Mouse (Mus musculus) cerebellum, postnatal 36 days (tissue): ENCODE results near the gene Nfatc2.
A peak's percentile ranks its signal among the peaks of the same experiment; 100 is the strongest.

ENCODE experiments used
- DNase-seq, 2 experiments: peaks; one replicate each; pipeline ENCODE4 v3.0.0; 2021 to 2022; ENCODE audit warnings: mixed read lengths in 2 of 2

Gene Nfatc2

GRCm38 (mm10) chr2:168526547-168527429 is 74.7 kb downstream of the Nfatc2 start:
- DNase-seq: no peak

- no peak for DNase-seq
These were observed 75.9 kb downstream of the Nfatc2 start for GRCm38 (mm10) chr2:168525391-168526154.

GRCm38 (mm10) chr2:168524905-168525381 is 76.5 kb downstream of the Nfatc2 start:
- DNase-seq: peak; percentile 72 to 79

GRCm38 (mm10) chr2:168522247-168522646 is 79.2 kb downstream of the Nfatc2 start:
- no peak for DNase-seq

GRCm38 (mm10) chr2:168520771-168521170 is 80.7 kb downstream of the Nfatc2 start:
- DNase-seq: no peak

- no peak for DNase-seq
These were observed 81.9 kb downstream of the Nfatc2 start for GRCm38 (mm10) chr2:168519589-168519988.

- DNase-seq: peak in 1 of 2 experiments; percentile 20
These were observed 83.2 kb downstream of the Nfatc2 start for GRCm38 (mm10) chr2:168518256-168518659.

- DNase-seq: no peak
These were observed 83.7 kb downstream of the Nfatc2 start for GRCm38 (mm10) chr2:168517774-168518173.

GRCm38 (mm10) chr2:168516717-168517116 is 84.7 kb downstream of the Nfatc2 start:
- no peak for DNase-seq

- no peak for DNase-seq
These were observed 86.0 kb downstream of the Nfatc2 start for GRCm38 (mm10) chr2:168515466-168515865.

GRCm38 (mm10) chr2:168514131-168514530 is 87.3 kb downstream of the Nfatc2 start:
- no peak for DNase-seq

- DNase-seq: no peak
These were observed 89.9 kb downstream of the Nfatc2 start for GRCm38 (mm10) chr2:168511529-168511928.

GRCm38 (mm10) chr2:168508469-168509198 is 92.8 kb downstream of the Nfatc2 start:
- DNase-seq: no peak

GRCm38 (mm10) chr2:168504431-168505182 is 96.8 kb downstream of the Nfatc2 start:
- no peak for DNase-seq

- DNase-seq: no peak
These were observed 97.7 kb downstream of the Nfatc2 start for GRCm38 (mm10) chr2:168503735-168504134.

- no peak for DNase-seq
These were observed 100.7 kb downstream of the Nfatc2 start for GRCm38 (mm10) chr2:168500750-168501149.

- DNase-seq: no peak
These were observed 101.2 kb downstream of the Nfatc2 start for GRCm38 (mm10) chr2:168500244-168500643.

- no peak for DNase-seq
These were observed 109.7 kb downstream of the Nfatc2 start for GRCm38 (mm10) chr2:168491791-168492190.

GRCm38 (mm10) chr2:168489953-168490352 is 111.5 kb downstream of the Nfatc2 start:
- DNase-seq: no peak

- no peak for DNase-seq
These were observed 113.1 kb downstream of the Nfatc2 start for GRCm38 (mm10) chr2:168488158-168488925.

- no peak for DNase-seq
These were observed 120.3 kb downstream of the Nfatc2 start for GRCm38 (mm10) chr2:168481121-168481520.
